Mouse (Mus musculus) myocyte (in vitro differentiated cells): ENCODE measurements around the gene Gcnt3. TPM values are rescaled to one million over a fixed set of nuclear protein-coding genes. Genes with fewer than 3 reads are reported as not detected.

ENCODE experiments used
- H3K27me3 ChIP-seq: one replicate; pipeline ENCODE4 v1.6.1; 2011; ENCODE audit not compliant: control insufficient read depth, insufficient read depth, insufficient read length
- H3K36me3 ChIP-seq: one replicate; pipeline ENCODE4 v1.6.1; 2011; ENCODE audit not compliant: control insufficient read depth, insufficient read depth
- H3K4me2 ChIP-seq: one replicate; pipeline ENCODE4 v1.6.1; 2011; ENCODE audit warnings: low read depth, control low read depth
- H3K4me3 ChIP-seq: one replicate; pipeline ENCODE4 v1.5.1; 2011; ENCODE audit warnings: mild to moderate bottlenecking, control low read depth, moderate library complexity
- H3K79me2 ChIP-seq: one replicate; pipeline ENCODE4 v1.6.1; 2011; ENCODE audit not compliant: control insufficient read depth, insufficient read depth
- H3ac ChIP-seq: one replicate; pipeline ENCODE4 v1.6.1; 2011; ENCODE audit not compliant: control insufficient read depth, insufficient read length
- CEBPB ChIP-seq: IDR thresholded peaks from 2 replicates; pipeline ENCODE4 v1.6.1; 2011; ENCODE audit warnings: mild to moderate bottlenecking, moderate library complexity; ENCODE audit not compliant: poor library complexity, insufficient read depth, severe bottlenecking
- E2F4 ChIP-seq: IDR thresholded peaks from one replicate; pipeline ENCODE4 v1.6.1; 2011; ENCODE audit warnings: mild to moderate bottlenecking, control low read depth, moderate library complexity; ENCODE audit not compliant: insufficient read depth
- MAX ChIP-seq: IDR thresholded peaks from one replicate; pipeline ENCODE4 v1.6.1; 2011; ENCODE audit warnings: low read depth, mild to moderate bottlenecking, control low read depth
- MYOD1 ChIP-seq, 3 experiments: IDR thresholded peaks; one replicate each; pipeline ENCODE4 v1.6.1; 2011; ENCODE audit warnings: control low read depth in 2 of 3, low read depth in 2 of 3, mild to moderate bottlenecking in 2 of 3, moderate library complexity in 1 of 3; ENCODE audit not compliant: insufficient read length in 2 of 3, control insufficient read depth in 1 of 3
- MYOG ChIP-seq, 3 experiments: IDR thresholded peaks; one replicate each; pipeline ENCODE4 v1.6.1; 2011; ENCODE audit warnings: control low read depth in 2 of 3, low read depth in 2 of 3, mild to moderate bottlenecking in 2 of 3; ENCODE audit not compliant: insufficient read length in 2 of 3, control insufficient read depth in 1 of 3, insufficient read depth in 1 of 3
- POLR2A ChIP-seq: IDR thresholded peaks from one replicate; pipeline ENCODE4 v1.6.1; 2011; ENCODE audit warnings: low read depth, mild to moderate bottlenecking, control low read depth, moderate library complexity; ENCODE audit not compliant: insufficient read length
- POLR2AphosphoS2 ChIP-seq: IDR thresholded peaks from one replicate; pipeline ENCODE4 v1.6.1; 2011; ENCODE audit warnings: low read depth, control low read depth; ENCODE audit not compliant: insufficient read length
- REST ChIP-seq: IDR thresholded peaks from one replicate; pipeline ENCODE4 v1.6.1; 2011; ENCODE audit warnings: mild to moderate bottlenecking, control low read depth, moderate library complexity; ENCODE audit not compliant: insufficient read depth, insufficient read length
- SRF ChIP-seq: IDR thresholded peaks from one replicate; pipeline ENCODE4 v1.6.1; 2011; ENCODE audit warnings: low read depth; ENCODE audit not compliant: control insufficient read depth, insufficient read length
- TCF12 ChIP-seq: IDR thresholded peaks from one replicate; pipeline ENCODE4 v1.6.1; 2011; ENCODE audit warnings: mild to moderate bottlenecking, control low read depth; ENCODE audit not compliant: poor library complexity, insufficient read depth, severe bottlenecking
- TCF3 ChIP-seq: IDR thresholded peaks from one replicate; pipeline ENCODE4 v1.6.1; 2011; ENCODE audit warnings: low read depth, control low read depth; ENCODE audit not compliant: insufficient read length
- USF1 ChIP-seq: IDR thresholded peaks from one replicate; pipeline ENCODE4 v1.6.1; 2011; ENCODE audit warnings: low read depth, mild to moderate bottlenecking, control low read depth, moderate library complexity
- polyA plus RNA-seq: library from polyadenylated mRNA; unstranded; fragments of >200 nt; fragmentation: generic; extraction: Trizol; gene quantifications from one replicate; pipeline ENCODE4 v1.2.1, GENCODE M21; 2012; ENCODE audit warnings: missing spikeins

Gene Gcnt3
- polyA plus RNA-seq, 1 experiment = 0.05 TPM

DNA sequence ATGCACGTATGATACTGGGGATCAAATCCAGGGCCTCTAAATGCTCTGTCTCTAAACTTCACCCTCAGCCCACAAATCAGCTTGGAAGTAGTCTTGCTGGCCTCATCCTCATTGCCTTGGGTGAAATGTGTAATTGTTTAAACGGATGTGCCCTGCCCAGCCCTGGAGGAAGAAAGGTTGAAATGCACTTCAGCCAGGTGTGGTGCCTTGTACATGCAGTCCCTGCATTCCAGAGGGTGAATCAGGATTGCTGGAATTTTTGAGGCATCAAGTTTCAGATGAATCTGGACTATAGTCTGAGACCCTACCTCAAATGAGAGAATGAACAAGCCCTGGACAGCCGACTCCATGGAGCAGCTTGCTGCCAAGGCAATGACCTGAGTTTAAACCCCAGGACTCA lies 10.0 kb upstream of the Gcnt3 start:
- peak overlapping the region; percentile 79 for H3K4me2 ChIP-seq
- H3K4me3 ChIP-seq = no peak overlapping the region

DNA sequence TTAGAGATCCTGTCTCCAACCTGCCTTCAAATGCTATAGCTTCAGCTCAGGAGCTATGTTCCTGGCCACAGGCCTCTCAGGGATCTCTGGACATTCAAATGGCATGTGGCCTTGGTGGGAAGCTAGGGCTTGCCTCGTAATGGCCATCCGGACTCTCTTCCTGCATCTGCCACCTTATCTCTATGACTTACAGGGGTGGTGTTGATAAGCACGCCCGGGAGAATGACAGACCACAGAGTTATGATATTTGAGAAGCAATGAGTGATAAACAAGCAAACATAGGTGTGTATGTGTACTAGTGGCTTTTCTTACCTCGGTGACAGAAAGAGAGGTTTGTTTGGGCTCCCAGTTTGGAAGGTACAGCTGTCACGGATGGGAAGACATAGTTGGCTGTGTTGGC lies 8.4 kb upstream of the Gcnt3 start:
- H3K4me3 ChIP-seq = no peak overlapping the region
- no peak overlapping the region for H3ac ChIP-seq
- no peak overlapping the region for H3K4me2 ChIP-seq
- no peaks in the 10 kb centered on the region for H3K79me2 ChIP-seq
- peak in 1 of 3 experiments; percentile 14 for TF ChIP-seq MYOD1 (IDR thresholded peaks at IDR 0.05; ENCODE audit: control insufficient read depth in 1 of 3, insufficient read length in 2 of 3, low read depth in 2 of 3)
- TF ChIP-seq E2F4 = no peak
- no peaks in the 10 kb centered on the region for H3K27me3 ChIP-seq
- no peaks in the 10 kb centered on the region for H3K36me3 ChIP-seq

More for the DNA sequence above, 10.0 kb upstream of the Gcnt3 start:
- Histone ChIP-seq H3K79me2 (no peaks in the 10 kb centered on the region), H3ac (no peak overlapping the region), H3K27me3 (no peaks in the 10 kb centered on the region), H3K36me3 (no peaks in the 10 kb centered on the region)
- TF ChIP-seq MAX (no peak), TCF12 (no peak), MYOG (IDR thresholded peaks at IDR 0.05; ENCODE audit: control insufficient read depth in 1 of 3, insufficient read depth in 1 of 3, insufficient read length in 2 of 3, low read depth in 2 of 3) (no peak), REST (no peak), E2F4 (no peak), USF1 (no peak), POLR2AphosphoS2 (no peak), MYOD1 (IDR thresholded peaks at IDR 0.05; ENCODE audit: control insufficient read depth in 1 of 3, insufficient read length in 2 of 3, low read depth in 2 of 3) (no peak), SRF (no peak), CEBPB (no peak), TCF3 (no peak), POLR2A (no peak)

DNA sequence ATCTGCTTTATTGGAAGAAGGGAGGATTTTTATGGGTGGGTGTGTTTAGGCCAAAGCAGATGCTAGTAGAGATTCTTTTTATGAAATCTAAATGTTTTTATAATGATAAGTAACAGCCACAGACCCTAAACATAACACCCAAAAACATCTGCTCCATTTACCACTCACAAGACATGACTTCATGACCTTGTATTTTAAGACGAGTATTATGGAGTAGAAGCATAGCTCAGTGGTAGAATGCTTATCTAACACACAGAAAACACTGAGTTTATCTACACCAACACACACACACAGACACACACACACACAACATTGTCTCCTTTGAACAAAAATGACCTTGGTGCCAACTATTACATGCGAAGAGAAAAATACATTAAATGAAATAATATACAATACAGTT lies 7.0 kb upstream of the Gcnt3 start:
- Histone ChIP-seq H3K4me3 (no peak overlapping the region), H3K4me2 (no peak overlapping the region), H3ac (no peak overlapping the region), H3K27me3 (no peaks in the 10 kb centered on the region), H3K79me2 (no peaks in the 10 kb centered on the region), H3K36me3 (no peaks in the 10 kb centered on the region)
- TF ChIP-seq CEBPB (no peak), USF1 (no peak), TCF12 (no peak), MYOG (IDR thresholded peaks at IDR 0.05; ENCODE audit: control insufficient read depth in 1 of 3, insufficient read depth in 1 of 3, insufficient read length in 2 of 3, low read depth in 2 of 3) (no peak), POLR2A (no peak), TCF3 (no peak), REST (no peak)

DNA sequence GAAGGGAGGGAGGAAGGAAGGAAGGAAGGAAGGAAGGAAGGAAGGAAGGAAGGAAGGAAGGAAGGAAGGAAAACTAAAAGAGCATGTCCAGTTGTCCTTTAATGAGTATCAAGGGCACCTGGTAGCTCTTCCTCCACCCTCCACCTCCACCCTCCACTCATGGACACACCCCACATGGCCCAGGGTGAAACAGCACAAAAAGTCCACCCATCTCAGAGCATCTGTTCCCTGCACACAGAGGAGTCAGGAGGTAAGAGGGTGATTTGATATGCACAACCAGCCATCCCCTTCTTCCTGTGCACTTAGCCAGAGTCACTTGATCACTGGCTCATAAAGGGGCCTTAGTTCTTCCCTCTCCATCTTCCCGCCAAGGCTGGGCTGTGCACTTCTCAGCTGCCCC lies 5.0 kb upstream of the Gcnt3 start:
- Histone ChIP-seq H3K79me2 (no peaks in the 10 kb centered on the region), H3K27me3 (no peaks in the 10 kb centered on the region), H3ac (no peak overlapping the region), H3K36me3 (no peaks in the 10 kb centered on the region), H3K4me2 (no peak overlapping the region), H3K4me3 (no peak overlapping the region)
- TF ChIP-seq MYOG (IDR thresholded peaks at IDR 0.05; ENCODE audit: control insufficient read depth in 1 of 3, insufficient read depth in 1 of 3, insufficient read length in 2 of 3, low read depth in 2 of 3) (no peak), SRF (no peak), TCF3 (no peak), POLR2A (no peak), MAX (no peak), POLR2AphosphoS2 (no peak), USF1 (no peak), REST (no peak), TCF12 (no peak), MYOD1 (IDR thresholded peaks at IDR 0.05; ENCODE audit: control insufficient read depth in 1 of 3, insufficient read length in 2 of 3, low read depth in 2 of 3) (no peak), CEBPB (no peak), E2F4 (no peak)

DNA sequence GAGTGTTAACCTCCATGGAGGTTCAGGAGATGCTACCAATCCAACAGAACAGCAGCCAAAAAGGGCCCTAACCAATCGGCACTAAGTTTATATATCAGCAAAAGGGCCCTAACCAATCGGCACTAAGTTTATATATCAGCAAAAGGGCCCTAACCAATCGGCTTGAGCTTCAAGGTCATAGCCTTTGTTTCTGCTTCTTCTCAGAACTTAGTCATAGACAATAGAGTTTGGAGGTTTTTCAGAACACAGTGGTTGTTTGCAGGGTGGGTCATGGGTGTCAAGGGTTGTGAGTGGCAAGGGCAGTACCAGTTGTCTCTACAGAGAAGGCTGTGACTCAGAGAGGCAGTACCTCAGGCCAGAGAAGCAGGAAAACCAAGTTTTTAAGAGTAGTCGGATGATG lies 4.2 kb upstream of the Gcnt3 start:
- Histone ChIP-seq H3K4me3 (no peak overlapping the region), H3ac (no peak overlapping the region), H3K4me2 (no peak overlapping the region), H3K79me2 (no peaks in the 10 kb centered on the region), H3K27me3 (no peaks in the 10 kb centered on the region), H3K36me3 (no peaks in the 10 kb centered on the region)
- TF ChIP-seq CEBPB = no peak
- TF ChIP-seq TCF3 = no peak
- TF ChIP-seq TCF12 = no peak
- no peak for TF ChIP-seq SRF
- TF ChIP-seq MYOD1 (IDR thresholded peaks at IDR 0.05; ENCODE audit: control insufficient read depth in 1 of 3, insufficient read length in 2 of 3, low read depth in 2 of 3) = no peak
- no peak for TF ChIP-seq REST
- TF ChIP-seq E2F4 = no peak
- TF ChIP-seq POLR2AphosphoS2 = no peak
- TF ChIP-seq USF1 = no peak
- TF ChIP-seq MYOG (IDR thresholded peaks at IDR 0.05; ENCODE audit: control insufficient read depth in 1 of 3, insufficient read depth in 1 of 3, insufficient read length in 2 of 3, low read depth in 2 of 3) = no peak
- TF ChIP-seq MAX = no peak
- TF ChIP-seq POLR2A = no peak
